Mouse (Mus musculus) neural tube, embryonic 11.5 days (tissue): ENCODE measurements around the gene Tnik. TPM values are rescaled to one million over a fixed set of nuclear protein-coding genes. Genes with fewer than 3 reads are reported as not detected.

Source experiments
- ATAC-seq: fragments of 200-750 bp; cut with Nextera tagmentation; 2 replicates; pipeline ENCODE4 v1.8.0; 2017; ENCODE audit warnings: moderate number of reproducible peaks, mild to moderate bottlenecking, moderate TSS enrichment, moderate library complexity; ENCODE audit not compliant: insufficient read depth, low FRiP score, low TSS enrichment
- DNase-seq: peaks from one replicate; pipeline ENCODE4 v3.0.0-alpha.2; 2015; ENCODE audit warnings: low spot score
- H3K27ac ChIP-seq: fragments of 300-500 bp; sonication (generic); 2 replicates; pipeline ENCODE4 v1.5.1; 2014; ENCODE audit warnings: low read depth, mild to moderate bottlenecking, low read length
- H3K27me3 ChIP-seq: fragments of 300-500 bp; sonication (generic); 2 replicates; pipeline ENCODE4 v1.6.1; 2014; ENCODE audit warnings: mild to moderate bottlenecking, low read length, mixed read lengths; ENCODE audit not compliant: control insufficient read depth, insufficient read depth
- H3K36me3 ChIP-seq: fragments of 300-500 bp; sonication (generic); 2 replicates; pipeline ENCODE4 v1.6.1; 2014; ENCODE audit warnings: mild to moderate bottlenecking, low read length, moderate library complexity, mixed read lengths; ENCODE audit not compliant: control insufficient read depth, insufficient read depth
- H3K4me1 ChIP-seq: fragments of 300-500 bp; sonication (generic); 2 replicates; pipeline ENCODE4 v1.6.1; 2014; ENCODE audit warnings: low read length, mixed read lengths; ENCODE audit not compliant: control insufficient read depth, insufficient read depth
- H3K4me2 ChIP-seq: fragments of 300-500 bp; sonication (generic); 2 replicates; pipeline ENCODE4 v1.6.1; 2014; ENCODE audit warnings: low read depth, mild to moderate bottlenecking, moderate library complexity
- H3K4me3 ChIP-seq: fragments of 300-500 bp; sonication (generic); 2 replicates; pipeline ENCODE4 v1.5.1; 2014; ENCODE audit warnings: low read depth, low read length
- H3K9ac ChIP-seq: fragments of 300-500 bp; sonication (generic); 2 replicates; pipeline ENCODE4 v1.6.1; 2014; ENCODE audit warnings: mild to moderate bottlenecking, low read length
- H3K9me3 ChIP-seq: fragments of 300-500 bp; sonication (generic); 2 replicates; pipeline ENCODE4 v1.6.1; 2016; ENCODE audit warnings: low read length; ENCODE audit not compliant: control insufficient read depth
- WGBS: fragments of 180-500 bp; shearing (Covaris S2); extraction: QIAGEN DNeasy Blood & Tissue Kit; methylation state at CpG from one replicate; pipeline ENCODE4 v1.1.7; 2014; 5-methylcytosine and 5-hydroxymethylcytosine counted together
- polyA plus RNA-seq: library from polyadenylated mRNA; unstranded; fragments of >200 nt; fragmentation: Nextera tagmentation; extraction: Ambion mirVana; gene quantifications from 2 replicates; pipeline ENCODE4 v1.2.1, GENCODE M21; 2014

The Tnik gene
- polyA plus RNA-seq, 1 experiment from 2014 or later: 26.0 TPM

GRCm38 (mm10) chr3:28390183-28390582, 127.2 kb downstream of the Tnik start:
- ATAC-seq: no peak
- Histone ChIP-seq H3K4me2 (no peak overlapping the region), H3K9ac (no peak overlapping the region), H3K4me3 (no peak overlapping the region), H3K27ac (no peak overlapping the region), H3K36me3 (no peaks in the 10 kb centered on the region), H3K4me1 (no peaks in the 10 kb centered on the region), H3K9me3 (no peaks in the 10 kb centered on the region), H3K27me3 (no peaks in the 10 kb centered on the region)
- 87% methylated on average over 2 of the region's 2 CpGs for WGBS
- DNase-seq: no peak

- no peaks in the 10 kb centered on the region for H3K4me1 ChIP-seq
- H3K9me3 ChIP-seq: no peaks in the 10 kb centered on the region
- DNase-seq (no peak), ATAC-seq (no peak)
- H3K4me3 ChIP-seq: no peak overlapping the region
- no peak overlapping the region for H3K4me2 ChIP-seq
- no peaks in the 10 kb centered on the region for H3K27me3 ChIP-seq
- no peak overlapping the region for H3K9ac ChIP-seq
- H3K36me3 ChIP-seq: no peaks in the 10 kb centered on the region
- H3K27ac ChIP-seq: no peak overlapping the region
Observed at GRCm38 (mm10) chr3:28392542-28392941, 129.5 kb downstream of the Tnik start.

- ATAC-seq (no peak), DNase-seq (no peak)
- no peak overlapping the region for H3K4me3 ChIP-seq
- no peaks in the 10 kb centered on the region for H3K27me3 ChIP-seq
- no peak overlapping the region for H3K9ac ChIP-seq
- H3K4me1 ChIP-seq: no peaks in the 10 kb centered on the region; the same call in 1 of the 2 replicates
- H3K9me3 ChIP-seq: no peaks in the 10 kb centered on the region
- 94% methylated on average over 1 of the region's 1 CpGs for WGBS
- no peak overlapping the region for H3K4me2 ChIP-seq
- no peaks in the 10 kb centered on the region for H3K36me3 ChIP-seq
- no peak overlapping the region for H3K27ac ChIP-seq
Observed at GRCm38 (mm10) chr3:28398781-28399180, 135.8 kb downstream of the Tnik start.

GRCm38 (mm10) chr3:28399593-28400216, 136.7 kb downstream of the Tnik start:
- H3K4me1 ChIP-seq: no peaks in the 10 kb centered on the region; the same call in 1 of the 2 replicates
- ATAC-seq (no peak), DNase-seq (no peak)
- no peak overlapping the region for H3K4me2 ChIP-seq
- no peak overlapping the region for H3K9ac ChIP-seq
- no peaks in the 10 kb centered on the region for H3K36me3 ChIP-seq
- WGBS: 89% methylated on average over 9 of the region's 9 CpGs
- no peak overlapping the region for H3K27ac ChIP-seq
- H3K9me3 ChIP-seq: no peaks in the 10 kb centered on the region
- H3K4me3 ChIP-seq: no peak overlapping the region
- H3K27me3 ChIP-seq: no peaks in the 10 kb centered on the region

GRCm38 (mm10) chr3:28401335-28401734, 138.3 kb downstream of the Tnik start:
- H3K27ac ChIP-seq: no peak overlapping the region
- H3K9ac ChIP-seq: no peak overlapping the region
- WGBS: 81% methylated on average over 9 of the region's 9 CpGs
- DNase-seq: no peak
- H3K4me1 ChIP-seq: no peaks in the 10 kb centered on the region; the same call in 1 of the 2 replicates
- H3K4me2 ChIP-seq: no peak overlapping the region
- no peaks in the 10 kb centered on the region for H3K27me3 ChIP-seq
- H3K36me3 ChIP-seq: no peaks in the 10 kb centered on the region
- ATAC-seq: no peak
- H3K9me3 ChIP-seq: no peaks in the 10 kb centered on the region
- H3K4me3 ChIP-seq: no peak overlapping the region

- no peak overlapping the region for H3K27ac ChIP-seq
- WGBS: 61% methylated on average over 6 of the region's 6 CpGs
- H3K9ac ChIP-seq: 0 out of 2 replicates have a peak overlapping the region, but pooled peaks have one; percentile 10
- no peaks in the 10 kb centered on the region for H3K36me3 ChIP-seq
- ATAC-seq: no peak
- no peaks in the 10 kb centered on the region for H3K9me3 ChIP-seq
- H3K4me1 ChIP-seq: no peaks in the 10 kb centered on the region; the same call in 1 of the 2 replicates
- no peaks in the 10 kb centered on the region for H3K27me3 ChIP-seq
- DNase-seq: no peak
- H3K4me3 ChIP-seq: no peak overlapping the region
- H3K4me2 ChIP-seq: no peak overlapping the region
Observed at GRCm38 (mm10) chr3:28402221-28402620, 139.2 kb downstream of the Tnik start.

- H3K4me1 ChIP-seq: no peaks in the 10 kb centered on the region; the same call in 1 of the 2 replicates
- WGBS: 83% methylated on average over 2 of the region's 2 CpGs
Observed at GRCm38 (mm10) chr3:28405391-28405790, 142.4 kb downstream of the Tnik start.

GRCm38 (mm10) chr3:28408859-28409459, 145.9 kb downstream of the Tnik start:
- H3K4me2 ChIP-seq: no peak overlapping the region
- no peaks in the 10 kb centered on the region for H3K4me1 ChIP-seq
- no peak overlapping the region for H3K4me3 ChIP-seq
- no peaks in the 10 kb centered on the region for H3K27me3 ChIP-seq
- no peak overlapping the region for H3K27ac ChIP-seq
- peak; percentile 69; the same call in 1 of the 2 replicates for ATAC-seq
- 54% methylated on average over 12 of the region's 12 CpGs for whole genome bisulfite sequencing
- peak; percentile 58 for DNase-seq
- H3K36me3 ChIP-seq: no peaks in the 10 kb centered on the region
- H3K9ac ChIP-seq: no peak overlapping the region
- H3K9me3 ChIP-seq: no peaks in the 10 kb centered on the region

More at GRCm38 (mm10) chr3:28405391-28405790, 142.4 kb downstream of the Tnik start:
- H3K9me3 ChIP-seq: no peaks in the 10 kb centered on the region
- no peak overlapping the region for H3K9ac ChIP-seq
- ATAC-seq (no peak), DNase-seq (no peak)
- no peaks in the 10 kb centered on the region for H3K27me3 ChIP-seq
- no peaks in the 10 kb centered on the region for H3K36me3 ChIP-seq
- no peak overlapping the region for H3K27ac ChIP-seq
- H3K4me3 ChIP-seq: no peak overlapping the region
- no peak overlapping the region for H3K4me2 ChIP-seq

- Histone ChIP-seq H3K9ac (no peak overlapping the region), H3K27me3 (no peaks in the 10 kb centered on the region), H3K4me1 (no peaks in the 10 kb centered on the region), H3K27ac (no peak overlapping the region), H3K9me3 (no peaks in the 10 kb centered on the region), H3K36me3 (no peaks in the 10 kb centered on the region), H3K4me3 (no peak overlapping the region), H3K4me2 (no peak overlapping the region)
- DNase-seq (no peak), ATAC-seq (peak; percentile 53; the same call in 1 of the 2 replicates)
- 75% methylated on average over 3 of the region's 3 CpGs for WGBS
Observed at GRCm38 (mm10) chr3:28410269-28410668, 147.3 kb downstream of the Tnik start.
